Mouse (Mus musculus) frontal cortex, postnatal 10 days (tissue): Measurements from ENCODE around the gene Fbxo17.
A peak's percentile ranks its signal among the peaks of the same experiment; 100 is the strongest.

Source experiments
- DNase-seq, 2 experiments: peaks; one replicate each; pipeline ENCODE4 v3.0.0; 2022; ENCODE audit warnings: low spot score in 2 of 2, mixed read lengths in 1 of 2

Gene Fbxo17

DNA sequence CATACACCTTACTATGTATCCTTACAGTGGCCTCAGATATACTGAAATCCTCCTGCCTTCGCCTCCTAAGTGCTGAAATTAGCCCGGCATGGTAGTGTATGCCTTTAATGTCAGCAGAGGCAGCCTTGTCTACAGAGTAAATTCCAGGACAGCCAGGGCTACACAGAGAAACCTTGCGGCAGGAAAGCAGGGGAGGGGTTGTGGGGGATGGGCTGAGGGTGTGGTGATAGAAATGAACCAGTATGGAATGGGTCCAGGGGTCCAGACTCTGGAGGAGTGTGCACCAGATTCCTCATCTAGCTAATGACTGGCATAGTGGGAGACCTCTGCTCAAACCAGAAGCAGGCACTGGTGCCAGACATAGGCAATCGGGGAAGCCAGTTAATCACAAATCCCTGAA is 2.6 kb downstream of the Fbxo17 start:
- no peak for DNase-seq

DNA sequence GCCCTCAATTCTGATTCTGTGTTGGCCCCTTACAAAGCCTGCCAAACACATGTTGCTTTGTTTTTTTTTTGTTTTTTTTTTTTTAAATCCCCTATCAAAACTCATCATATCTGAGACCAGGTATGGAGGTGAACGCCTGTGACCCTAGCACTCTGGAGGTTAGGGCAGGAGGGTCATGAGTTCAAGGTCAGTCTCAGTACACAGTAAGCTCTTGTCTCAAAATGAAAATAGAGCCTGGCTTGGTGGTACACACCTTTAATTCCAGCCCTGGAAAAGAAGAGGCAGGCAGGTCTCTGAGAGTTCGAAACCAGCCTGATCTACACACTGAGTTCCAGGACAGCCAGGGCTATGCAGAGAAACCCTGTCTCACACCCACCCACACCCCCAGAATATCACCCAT is 3.0 kb downstream of the Fbxo17 start:
- DNase-seq, result no peak

DNA sequence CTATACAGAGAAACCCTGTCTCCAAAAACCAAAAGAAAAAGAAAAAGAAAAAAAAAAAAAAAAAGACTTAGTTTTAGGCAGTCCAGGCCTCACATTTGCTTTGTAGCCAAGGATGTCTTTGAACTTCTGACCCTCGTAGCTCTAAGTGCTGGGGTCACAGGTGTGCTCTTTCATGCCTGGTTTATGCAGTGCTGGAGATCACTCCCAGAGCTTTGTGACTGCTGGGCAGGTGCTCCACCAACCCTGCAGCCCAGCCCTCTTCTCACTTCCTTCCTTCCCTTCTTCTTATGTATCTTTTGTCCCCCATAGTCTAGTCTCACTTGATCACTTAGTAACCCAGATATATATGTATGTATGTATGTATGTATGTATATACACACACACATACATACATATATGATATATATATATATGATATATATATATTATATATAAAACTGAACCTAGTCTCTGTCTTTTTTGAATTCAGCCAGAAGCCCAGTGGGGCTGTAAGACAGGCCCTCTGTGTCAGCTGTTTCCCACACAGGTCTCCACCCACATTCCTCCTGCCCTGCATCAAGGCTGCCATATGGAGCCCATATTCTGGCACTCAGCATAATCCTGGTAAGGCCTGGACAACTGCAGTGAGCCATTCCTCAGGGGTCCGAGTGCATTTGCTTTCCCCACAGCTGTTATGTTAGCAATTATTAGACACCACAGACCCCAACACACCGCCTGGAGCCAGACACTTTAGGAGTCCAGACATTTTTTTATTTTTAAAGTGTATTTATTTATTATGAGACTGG is 4.3 kb downstream of the Fbxo17 start:
- no peak for DNase-seq

DNA sequence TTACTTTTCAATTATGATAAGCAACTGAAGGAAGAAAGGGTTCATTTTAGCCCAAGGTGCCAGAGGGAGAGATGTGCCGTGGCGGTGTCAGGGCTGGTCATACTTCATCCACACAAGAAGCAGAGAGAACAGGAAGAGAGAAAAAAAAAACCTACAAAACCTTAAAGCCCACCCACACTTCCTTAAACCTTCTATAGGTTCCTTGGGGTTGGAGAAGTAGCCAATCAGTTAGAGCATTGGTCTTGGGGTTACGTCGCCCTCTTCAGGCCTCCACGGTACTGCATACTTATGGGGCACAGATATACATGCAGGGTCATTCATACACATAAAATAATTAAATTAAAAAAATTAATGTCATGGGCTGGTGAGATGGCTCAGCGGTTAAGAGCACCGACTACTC is 5.5 kb downstream of the Fbxo17 start:
- DNase-seq, result no peak

DNA sequence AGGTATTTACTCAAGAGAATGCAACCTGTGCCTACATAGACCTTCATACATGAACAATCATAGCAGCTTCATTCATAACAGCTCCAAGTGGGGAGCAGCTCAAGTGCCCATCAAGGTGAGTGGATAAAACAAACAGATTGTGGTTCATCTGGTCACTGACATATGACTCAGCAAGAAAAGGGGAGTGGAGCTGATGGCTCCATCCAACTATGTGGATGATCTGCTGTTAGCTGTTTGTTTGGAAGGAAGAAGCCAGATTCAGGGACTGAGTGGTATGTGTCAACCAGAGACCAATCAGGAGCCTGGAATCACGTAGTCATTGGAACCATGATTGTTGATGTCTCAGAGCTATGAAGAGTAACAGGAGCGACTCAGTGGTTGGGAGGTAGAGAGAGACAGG is 8.0 kb downstream of the Fbxo17 start:
- no peak for DNase-seq

DNA sequence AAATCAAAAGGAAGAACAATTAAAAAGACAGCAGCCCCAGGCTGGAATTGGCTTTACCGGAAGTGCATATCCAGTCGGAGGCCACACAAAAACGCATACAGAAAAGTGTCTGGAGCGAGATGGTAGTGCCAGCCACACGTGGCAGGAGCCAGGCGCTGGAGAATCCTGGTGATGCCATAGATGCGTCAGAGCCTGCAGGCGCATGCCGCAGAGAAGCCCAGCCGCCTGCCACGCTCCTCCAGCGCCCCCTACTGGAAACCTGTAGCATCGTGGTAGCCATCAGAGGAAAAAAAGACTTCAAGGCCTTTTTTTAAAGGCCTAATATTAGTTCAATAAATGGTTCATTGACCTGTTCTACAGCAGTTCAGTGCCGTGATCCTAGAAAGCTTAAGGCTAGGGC is 10.0 kb downstream of the Fbxo17 start:
- DNase-seq, result peak; percentile 55 to 79

DNA sequence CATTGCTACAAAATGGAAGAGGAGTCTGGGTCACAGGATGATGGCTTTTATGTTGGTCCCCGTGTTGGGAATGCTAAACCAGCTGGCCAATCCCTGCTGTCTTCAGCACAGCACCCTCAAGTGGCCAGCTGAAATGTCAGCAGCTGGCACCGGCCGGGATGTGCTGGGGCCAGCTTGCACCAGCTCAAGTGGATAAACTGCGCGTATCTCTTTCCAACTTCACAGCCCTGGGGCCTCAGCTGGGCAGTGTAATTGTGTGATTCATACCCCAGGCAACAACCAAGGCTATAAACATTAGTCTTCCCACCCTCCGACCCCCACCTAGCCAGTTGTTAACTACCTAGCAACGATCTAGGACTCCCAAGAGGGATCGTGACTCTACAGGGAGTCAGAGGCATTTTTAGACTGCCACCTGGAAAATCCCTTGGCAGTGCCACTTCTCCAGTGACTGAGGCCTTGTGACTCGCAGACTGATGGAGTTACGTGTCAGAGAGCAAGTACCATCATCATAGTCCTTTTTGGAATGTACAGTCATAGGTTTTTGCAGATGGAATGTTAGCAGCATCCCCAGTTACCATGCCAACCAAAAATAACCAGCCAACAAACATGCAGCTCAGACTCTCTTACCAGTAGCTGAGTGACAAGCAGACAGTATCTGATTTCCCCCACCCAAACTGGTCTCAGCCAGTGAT is 11.2 kb downstream of the Fbxo17 start:
- no peak for DNase-seq

DNA sequence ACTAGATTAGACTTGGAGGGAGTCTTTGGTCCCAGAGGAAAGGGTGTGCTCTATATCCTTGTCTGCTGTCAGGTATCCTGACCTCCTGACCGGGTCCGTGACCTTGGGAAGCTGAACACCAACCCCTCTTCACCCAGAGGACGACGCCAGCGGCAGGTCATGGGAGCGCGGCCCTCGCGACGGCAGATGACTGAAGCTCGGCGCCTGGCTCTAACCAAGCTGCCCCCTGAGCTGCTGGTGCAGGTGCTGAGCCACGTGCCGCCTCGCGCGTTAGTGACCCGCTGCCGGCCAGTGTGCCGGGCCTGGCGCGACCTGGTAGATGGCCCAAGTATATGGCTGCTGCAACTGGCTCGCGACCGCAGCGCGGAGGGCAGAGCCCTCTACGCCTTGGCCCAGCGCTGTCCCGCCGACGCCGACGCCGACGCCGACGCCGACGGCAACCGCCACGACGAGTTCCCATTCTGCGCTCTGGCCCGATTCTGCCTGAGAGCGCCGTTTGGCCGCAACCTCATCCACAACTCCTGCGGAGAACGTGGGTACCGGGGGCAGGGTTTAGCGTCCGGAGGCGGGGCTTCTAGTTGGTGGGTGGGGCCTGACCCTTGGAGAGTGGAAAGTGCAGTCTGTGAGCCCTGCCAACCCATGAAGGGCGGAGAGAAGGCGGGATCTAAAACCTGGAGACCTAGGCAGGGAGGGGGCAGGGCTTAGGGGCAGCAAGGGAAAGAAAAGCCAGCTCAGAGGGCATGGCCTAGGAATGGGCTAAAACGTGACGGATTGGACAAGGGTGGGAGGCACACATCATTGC is 15.9 kb downstream of the Fbxo17 start:
- peak in 1 of 2 experiments; percentile 53 for DNase-seq

DNA sequence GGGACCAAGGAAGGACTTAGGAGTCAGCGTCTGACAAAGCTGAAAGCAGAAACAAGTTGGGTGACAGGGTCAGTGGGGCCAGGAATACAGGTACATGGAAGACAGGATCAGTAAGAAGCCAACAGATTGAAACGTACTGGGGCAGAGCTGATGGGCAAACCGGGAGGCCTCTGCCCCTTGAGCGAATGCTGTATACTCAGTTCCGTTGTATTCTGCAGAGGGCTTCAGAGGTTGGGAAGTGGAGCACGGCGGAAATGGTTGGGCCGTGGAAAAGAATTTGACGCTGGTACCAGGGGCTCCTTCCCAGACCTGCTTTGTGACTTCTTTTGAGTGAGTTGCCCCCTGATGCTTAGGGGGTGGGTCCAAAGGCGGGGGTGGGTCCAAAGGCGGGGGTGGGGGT is 16.6 kb downstream of the Fbxo17 start:
- no peak for DNase-seq

DNA sequence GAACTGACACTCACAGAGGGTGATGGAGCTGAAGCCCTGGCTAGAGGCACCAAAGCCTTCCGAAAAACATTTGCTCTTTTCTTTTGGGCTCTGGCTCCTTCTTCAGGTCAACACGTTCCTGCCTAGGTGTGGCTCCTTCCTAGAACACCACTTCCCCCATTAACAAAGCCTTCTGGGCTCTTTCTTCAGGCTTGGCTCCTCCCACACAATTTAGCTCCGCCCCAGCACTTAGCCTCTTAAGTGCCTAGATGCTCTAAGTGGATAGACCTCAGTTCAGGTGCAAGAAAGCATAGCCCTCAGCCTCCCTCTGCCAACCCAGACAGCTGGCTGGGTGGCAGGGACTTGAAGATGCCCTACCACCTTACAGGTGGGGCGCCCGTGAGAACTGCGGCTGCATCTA is 19.1 kb downstream of the Fbxo17 start:
- no peak for DNase-seq

DNA sequence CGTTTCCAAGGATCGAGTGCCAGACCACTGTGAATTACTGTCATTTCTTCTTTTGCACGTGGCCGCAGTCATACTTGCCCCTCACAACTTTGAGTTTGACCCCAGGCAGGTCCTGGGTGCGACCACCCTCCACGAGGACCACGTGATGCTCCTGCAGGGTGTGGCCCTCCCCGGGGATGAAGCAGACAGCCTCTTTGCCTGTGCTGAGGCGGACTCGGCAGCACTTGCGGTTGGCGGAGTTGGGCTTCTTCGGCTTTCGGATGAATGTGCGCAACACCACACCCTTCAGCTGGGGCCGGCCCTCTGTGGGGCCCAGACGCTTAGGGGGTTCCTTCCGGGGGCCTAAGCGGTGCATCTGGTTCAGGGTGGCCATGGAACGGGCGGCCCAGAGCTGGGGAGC is 23.2 kb downstream of the Fbxo17 start:
- no peak for DNase-seq

DNA sequence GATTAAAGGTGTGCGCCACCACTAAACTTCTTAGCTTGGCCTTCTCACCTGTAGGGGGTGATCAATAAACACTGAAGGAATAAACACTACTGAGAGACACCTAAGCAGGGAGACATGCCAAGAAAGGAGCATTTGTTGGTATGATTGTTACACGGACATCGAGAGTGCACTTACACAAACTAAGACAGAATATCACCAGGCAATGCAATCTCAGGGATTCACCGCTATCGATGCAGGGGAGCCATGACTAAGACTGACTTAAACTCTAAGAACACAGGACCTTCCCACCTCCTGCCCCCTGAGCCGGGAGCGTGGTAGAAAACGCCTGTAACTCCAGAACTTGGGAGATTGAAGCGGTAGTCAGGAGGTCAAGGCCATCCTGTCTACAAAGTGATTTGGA is 24.3 kb downstream of the Fbxo17 start:
- no peak for DNase-seq

DNA sequence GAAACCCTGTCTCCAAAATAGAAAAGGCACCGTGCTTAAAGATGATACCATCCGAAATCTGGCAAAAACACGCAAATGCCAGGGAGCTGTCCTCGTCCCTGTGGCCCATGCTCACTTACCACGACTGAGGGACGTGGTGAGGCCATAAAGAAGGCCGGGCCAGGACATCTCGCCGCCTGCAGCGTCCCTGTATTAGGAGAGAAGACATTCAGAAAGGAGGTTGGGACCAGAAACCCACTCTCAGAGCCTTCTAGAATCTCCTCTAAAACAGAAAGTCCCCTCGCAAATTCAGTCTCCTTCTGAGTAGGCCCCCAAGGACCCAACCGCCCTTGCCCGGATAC is 24.7 kb downstream of the Fbxo17 start:
- no peak for DNase-seq

DNA sequence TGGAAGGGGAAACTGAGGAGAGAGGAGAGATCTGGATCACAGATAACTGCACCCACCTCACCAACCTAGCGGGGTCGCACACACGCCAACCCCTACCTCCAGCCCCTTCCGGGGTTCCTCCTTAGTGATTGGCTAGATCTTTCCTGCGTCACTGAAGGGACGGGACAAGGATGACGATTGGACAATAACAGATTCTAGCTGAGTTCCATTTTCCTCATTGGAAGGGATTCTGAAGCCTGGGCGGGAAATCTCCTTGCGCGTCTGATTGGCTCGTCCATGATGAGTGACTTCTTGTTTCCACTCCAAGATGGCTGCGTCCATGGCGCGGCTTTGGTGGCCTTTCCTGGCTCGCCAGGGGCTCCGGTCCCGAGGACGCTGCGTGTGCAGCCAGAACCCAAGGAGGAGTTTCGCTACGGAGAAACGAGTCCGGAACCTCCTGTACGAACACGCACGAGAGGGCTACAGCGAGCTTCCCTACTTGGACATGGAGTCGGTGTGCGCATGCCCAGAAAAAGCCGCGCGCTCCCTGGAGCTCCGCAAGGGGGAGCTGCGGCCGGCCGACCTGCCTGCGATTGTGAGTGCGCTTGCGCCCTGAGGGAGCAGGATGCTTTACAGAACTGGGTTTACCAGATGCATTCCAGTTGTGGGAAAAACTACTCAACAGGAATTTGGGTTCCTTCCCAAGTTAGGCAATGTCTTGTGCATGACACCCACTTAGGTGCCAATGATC is 25.3 kb downstream of the Fbxo17 start, which contains the start of the genes Mrps12 and Sars2:
Gene Mrps12, minus strand, starts transcription at position 112 of the 730 bp plus-strand sequence.
Gene Sars2, plus strand, starts transcription at position 284 of the 730 bp plus-strand sequence.
- peak; percentile 94 to 95 for DNase-seq

DNA sequence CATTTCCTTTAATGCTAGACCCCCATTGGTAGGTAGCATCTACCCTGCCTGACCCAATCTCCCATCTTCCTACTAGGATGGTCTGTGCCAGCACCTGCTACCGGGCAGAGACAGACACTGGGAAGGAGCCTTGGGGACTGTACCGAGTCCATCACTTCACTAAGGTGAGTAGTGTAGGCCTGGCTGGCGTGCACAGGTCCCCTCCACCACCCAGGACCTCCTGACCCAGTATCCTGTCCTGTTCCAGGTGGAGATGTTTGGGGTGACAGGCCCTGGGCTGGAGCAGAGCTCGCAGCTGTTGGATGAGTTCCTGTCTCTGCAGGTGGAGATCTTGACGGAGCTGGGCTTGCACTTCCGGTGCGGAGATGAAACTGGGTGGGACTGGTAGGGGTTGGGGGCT is 33.3 kb downstream of the Fbxo17 start:
- no peak for DNase-seq

DNA sequence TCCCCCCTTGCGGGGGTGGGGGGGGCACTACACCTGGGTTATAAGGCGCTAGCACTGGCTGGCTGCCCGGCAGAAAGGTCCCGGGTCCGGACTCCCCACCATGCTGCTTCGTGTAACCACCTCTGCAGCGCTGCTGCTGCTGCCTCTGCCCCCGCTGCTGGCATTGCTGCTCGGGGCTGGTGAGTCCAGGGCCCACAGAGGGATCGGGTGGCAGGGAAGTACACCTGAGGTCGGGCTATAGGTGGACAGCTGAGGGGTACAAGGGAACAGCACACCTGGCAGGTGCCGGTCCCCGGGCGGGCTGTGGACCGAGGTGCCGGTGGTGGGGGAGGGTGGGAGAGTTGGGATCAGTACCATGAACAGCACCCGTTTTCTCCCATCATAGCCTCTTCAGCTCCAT is 39.5 kb downstream of the Fbxo17 start, which contains the start of gene Ccer2:
Gene Ccer2, plus strand, starts transcription at position 96 of the 400 bp plus-strand sequence.
- no peak for DNase-seq

DNA sequence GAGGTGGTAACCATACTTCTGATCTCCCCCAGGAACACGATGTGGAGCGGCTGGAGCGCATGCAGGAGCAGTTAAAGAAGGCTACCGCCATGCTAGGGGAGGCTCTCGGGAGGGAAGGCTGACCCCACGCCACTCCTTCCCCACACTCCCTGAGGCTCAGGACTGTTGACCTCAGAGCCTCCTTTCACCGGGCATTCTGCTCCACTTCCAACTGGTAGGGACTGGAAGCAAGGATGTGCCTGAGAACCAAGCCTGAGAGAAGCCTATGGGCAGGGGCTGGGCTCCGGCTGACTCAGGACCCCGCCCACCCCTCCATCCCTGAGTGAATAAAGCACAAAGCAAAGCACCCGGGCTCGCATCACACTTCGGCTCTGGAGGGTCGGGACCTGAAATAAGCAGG is 42.0 kb downstream of the Fbxo17 start:
- no peak for DNase-seq

DNA sequence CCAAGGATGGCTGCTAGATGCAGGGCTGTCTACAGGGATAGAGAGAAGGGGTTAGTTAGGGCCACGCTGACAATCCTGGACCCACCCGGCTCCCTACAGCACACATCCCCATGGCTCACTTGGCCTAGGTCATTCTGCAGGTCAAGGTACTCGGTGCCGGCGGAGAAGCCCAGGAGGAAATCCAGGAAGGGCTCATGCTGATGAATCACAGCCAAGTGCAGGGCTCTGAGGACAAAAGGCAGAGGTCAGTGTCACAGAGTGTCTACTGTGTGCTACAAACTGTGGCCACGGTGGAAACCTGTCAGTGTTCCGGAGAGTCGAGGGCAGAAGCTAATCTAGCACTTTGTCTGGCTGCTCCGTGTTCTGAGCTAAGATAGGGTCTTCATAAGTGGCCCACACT is 45.3 kb downstream of the Fbxo17 start:
- DNase-seq, result no peak

DNA sequence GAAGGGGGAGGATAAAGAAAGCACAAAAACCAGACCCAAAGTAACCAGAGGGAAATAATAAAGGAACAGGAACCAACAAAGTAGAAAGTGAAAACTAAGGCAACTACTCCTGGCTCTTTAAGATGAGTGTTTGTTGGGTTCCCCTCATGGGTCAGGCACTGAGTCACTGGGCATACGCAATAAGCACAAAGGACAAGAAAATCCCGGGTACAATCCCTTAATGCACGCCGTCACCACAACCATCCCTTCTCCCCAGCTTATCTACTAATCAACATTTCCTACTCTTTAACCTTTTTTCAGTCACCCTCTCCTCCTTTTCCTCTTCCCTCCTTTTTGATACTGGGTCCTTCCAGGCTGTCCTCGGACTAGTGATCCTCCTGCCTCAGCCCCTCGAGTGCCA is 48.6 kb downstream of the Fbxo17 start:
- DNase-seq, result no peak

DNA sequence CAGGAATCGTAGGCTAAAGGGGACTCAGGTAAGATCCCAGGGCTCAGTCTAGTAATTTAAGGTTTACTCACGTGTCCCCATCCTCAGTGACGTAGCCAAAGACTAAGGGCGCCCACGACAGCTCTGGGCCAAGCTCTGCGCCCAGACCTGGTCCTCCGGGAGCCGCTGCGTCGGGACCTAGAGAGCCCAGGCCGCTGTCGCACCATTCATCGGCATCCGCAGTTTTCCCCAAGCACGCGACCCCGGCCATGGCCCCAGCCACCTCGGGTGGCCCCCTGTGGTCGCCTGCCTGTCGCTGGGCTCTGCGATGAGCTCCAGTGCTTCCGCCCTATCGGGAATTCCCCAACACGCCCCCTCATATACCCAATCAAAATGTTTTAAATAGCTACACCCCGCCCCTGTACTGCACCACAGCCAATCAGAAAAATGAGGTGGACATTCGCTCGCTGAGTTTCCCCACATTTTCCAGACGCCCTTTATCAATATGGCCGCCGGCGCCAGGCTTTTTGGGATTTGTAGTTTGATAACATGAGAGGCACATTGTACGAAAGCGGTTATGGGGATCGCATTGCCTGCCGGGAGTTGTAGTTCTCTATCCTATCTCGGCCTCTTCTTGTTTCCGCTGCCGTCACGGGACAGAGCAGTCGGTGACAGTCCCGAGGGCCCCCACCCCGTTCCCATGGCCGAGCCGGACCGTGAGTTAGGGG is 49.7 kb downstream of the Fbxo17 start, which contains the start of gene Sirt2:
Gene Sirt2, plus strand, starts transcription at position 563 of the 707 bp plus-strand sequence.
- DNase-seq, result peak; percentile 97 to 98

DNA sequence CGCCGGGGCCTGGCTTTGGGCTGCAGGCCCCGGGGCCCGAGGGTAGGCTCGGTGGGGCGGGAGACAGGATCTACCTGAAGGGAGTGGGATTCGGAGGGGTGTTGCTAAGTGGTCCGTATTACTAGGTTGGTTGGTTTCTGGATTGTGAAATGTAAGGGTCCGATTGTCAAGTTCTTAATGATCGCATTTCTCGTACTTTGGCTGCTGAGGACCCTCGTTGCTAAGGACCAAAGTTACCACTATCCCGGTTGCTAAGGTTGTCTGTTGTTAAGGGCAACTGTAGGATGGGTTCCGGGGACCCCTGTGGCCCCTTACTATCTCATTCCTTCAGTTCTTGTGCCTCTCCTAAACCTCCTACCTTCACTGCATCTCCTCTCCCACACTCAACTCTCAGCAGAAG is 50.3 kb downstream of the Fbxo17 start:
- no peak for DNase-seq
